Mouse (Mus musculus): ENCODE data around the gene 1700080O16Rik.

Gene 1700080O16Rik

DNA sequence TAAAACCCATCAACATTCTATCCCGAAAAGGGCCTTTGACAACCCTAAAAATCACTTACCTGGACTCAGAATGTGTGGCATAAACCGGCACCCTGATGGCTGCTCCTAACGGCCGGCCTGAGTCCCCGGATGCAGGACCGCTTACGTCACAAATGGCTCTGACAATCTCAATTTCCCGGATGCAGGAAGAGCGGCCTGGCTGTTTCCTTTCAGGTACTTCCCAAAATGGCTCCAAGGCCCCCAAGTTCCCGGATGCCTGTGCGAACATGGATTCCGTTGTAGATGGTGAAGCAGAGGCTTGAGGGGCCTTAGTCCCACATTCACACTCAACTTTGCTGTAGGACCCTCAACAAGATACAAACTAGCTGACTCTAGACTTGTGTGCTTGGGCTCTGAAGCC lies at the start of gene 1700080O16Rik:
Gene 1700080O16Rik, minus strand, starts transcription at position 101 of the 400 bp plus-strand sequence.
- no peak for DNase-seq (ENCODE audit: low spot score)

DNA sequence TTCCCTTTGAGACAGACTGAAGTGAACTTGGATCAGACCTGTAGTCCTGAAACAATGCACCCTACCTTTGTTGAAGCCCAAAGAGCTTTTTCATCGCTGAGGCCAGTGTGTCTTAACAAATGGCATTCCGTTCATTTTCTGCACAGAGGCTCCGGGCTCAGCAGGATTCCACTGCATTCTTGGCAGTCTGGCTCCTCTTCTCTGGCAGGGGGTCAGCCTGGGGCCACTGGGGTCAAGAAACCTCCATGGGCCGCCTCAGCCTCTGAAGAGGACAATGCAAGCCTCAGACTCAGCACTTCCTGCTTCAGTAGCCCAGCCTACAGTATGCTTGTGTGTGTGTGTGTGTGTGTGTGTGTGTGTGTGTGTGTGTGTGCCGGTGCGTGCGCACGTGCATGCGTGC lies 45.1 kb upstream of the 1700080O16Rik start:
- DNase-seq (ENCODE audit: low spot score): no peak

DNA sequence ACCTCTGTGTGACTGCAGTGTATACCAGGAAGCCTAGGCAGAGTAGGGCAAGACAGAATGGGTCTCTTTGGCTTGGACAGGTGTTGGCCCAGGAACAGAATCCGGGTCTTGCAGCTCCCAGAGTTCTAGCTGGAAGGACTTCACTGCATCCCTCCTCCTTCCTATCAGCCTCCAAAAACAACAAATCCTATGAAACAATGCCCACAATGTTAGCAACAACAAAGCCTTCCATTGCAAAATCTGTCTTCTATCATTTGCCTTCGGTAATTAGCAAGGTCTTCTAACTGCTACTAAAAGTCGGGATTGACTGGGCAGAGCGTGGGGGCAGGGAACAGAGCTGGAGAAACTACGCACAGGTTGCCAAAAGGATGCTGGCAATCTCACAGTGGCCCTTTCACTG lies 27.5 kb upstream of the 1700080O16Rik start:
- no peak for DNase-seq (ENCODE audit: low spot score)

DNA sequence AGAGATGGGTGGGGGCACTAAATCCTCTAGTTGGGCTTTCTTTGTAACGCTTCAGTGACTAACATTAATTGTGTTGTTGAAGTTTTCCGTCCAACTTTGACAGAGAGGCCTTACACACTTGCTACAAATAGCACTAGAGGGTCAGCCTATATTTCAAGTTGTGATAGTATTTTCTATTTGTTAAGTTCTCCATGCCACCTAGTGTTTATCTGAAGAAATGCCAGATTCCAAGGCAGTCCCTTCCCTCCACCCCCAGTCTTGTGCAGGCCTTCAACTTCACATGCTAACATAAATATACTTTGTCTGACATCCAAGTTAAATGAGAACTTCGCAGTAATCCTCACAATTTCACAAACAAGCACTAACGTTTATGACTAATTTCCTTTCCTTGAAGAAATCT lies 26.9 kb upstream of the 1700080O16Rik start:
- DNase-seq (ENCODE audit: low spot score): no peak

DNA sequence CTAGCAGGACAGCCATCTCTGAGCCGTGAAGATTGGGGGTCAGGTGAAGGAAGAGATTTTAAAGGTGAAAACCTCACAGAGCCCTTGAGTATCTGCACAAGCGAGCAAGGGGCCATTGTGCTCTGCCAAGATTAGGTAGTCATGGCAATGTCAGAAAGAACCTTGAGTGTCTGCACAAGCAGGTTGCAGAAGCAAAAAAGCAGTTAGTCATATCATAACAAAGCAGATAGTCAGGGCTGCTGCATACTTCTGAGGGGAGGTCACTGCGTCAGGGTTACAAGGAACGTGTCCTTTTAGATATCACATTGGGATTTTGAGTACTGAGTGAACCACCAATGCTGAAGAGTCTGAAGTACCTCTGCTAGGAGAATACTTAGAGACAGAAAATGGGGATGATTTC lies 3.8 kb upstream of the 1700080O16Rik start:
- DNase-seq (ENCODE audit: low spot score): no peak

DNA sequence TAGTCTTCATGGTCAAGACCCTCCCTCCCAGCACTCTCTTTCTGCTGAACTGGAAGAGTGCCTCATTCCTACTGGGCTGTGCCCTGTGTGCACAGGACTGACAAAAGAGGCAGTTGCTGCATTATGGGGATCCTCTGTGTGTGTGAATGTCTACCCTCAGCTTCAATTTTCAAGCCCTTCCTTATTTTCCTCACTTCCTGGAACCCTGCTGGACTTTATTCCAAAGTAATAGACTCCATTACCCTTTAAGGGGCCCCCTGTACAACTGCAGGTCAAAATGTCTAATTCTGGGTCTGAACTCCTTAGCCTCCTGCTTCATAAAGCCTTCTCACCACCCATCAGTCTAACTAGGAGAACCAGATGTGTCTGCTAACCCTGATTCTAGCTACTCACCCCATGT lies 2.0 kb upstream of the 1700080O16Rik start:
- DNase-seq (ENCODE audit: low spot score): no peak

DNA sequence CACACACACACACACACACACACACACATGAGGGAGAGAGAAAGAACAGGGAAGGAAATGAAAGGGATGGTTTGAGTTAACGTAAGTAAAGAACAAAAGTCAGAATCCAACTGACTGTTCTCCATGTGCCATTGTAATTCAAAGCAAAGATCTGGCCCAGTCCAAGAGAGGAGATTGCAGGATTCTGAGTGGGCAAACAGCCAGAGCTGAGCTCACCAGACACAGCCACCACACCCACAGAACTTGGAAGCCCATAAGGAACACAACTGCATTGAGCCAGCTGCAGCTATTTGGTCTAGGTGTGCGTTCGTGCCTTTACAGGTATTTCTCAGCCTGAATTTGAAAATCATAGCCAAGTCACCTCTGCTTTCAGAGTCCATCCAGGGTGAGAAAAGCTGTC lies 24.5 kb downstream of the 1700080O16Rik start:
- peak; percentile 20 for DNase-seq (ENCODE audit: low spot score)

DNA sequence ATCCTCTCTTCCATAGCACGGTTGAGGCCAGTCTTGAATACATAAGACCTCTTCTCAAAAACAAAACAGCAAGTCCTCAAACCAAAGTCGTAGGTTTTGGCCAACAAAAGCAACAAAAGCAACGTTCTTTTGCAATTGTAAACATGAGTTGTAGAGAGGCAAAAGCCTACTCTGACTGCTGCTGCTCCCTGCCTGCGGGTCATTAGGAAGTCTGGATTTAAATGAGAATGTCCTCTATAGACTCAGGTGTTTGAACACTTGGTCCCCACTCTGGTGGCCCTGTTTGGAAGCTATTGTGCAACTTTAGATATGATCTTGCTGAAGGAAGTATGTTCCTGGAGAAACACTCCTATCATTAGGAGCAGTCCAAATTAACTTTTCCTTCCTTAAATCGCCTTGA lies 34.5 kb downstream of the 1700080O16Rik start:
- no peak for DNase-seq (ENCODE audit: low spot score)

DNA sequence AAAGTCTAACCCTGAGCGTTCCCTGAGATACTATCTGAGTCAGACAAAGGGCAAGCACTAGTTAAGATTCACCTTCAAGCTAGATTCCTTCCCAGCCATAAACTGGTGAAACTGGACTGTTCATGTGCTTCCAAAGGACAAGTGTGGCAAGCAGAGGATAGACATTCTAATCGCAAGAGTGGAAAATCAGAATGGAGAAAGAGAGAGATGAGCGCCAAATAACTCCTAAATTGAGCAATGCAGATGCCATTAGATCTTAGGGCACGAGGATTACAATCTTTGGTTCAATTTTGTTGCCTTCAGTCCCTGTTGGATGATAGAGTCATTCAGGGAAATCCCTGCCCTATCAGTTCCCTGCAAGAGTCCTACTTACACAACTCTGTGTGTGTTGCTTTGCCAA lies 53.5 kb downstream of the 1700080O16Rik start:
- DNase-seq (ENCODE audit: low spot score): no peak

All from adipocyte (in vitro differentiated cells).